Mouse (Mus musculus) kidney, adult 2 months (tissue): Measurements from ENCODE around the gene AC109138.7.

Source experiments
- CTCF ChIP-seq: fragments of 200-500 bp; conservative IDR thresholded peaks from 2 replicates; pipeline ENCODE4 v1.5.1; 2011; ENCODE audit warnings: low read depth, mild to moderate bottlenecking, control low read depth, low read length, moderate library complexity, mixed read lengths; ENCODE audit not compliant: insufficient read depth, insufficient read length
- POLR2A ChIP-seq: fragments of 200-500 bp; IDR thresholded peaks from one replicate; pipeline ENCODE4 v1.6.1; 2011; ENCODE audit warnings: low read depth, low read length, control low read depth

GRCm38 (mm10) chr19:4227894-4228678, 13.9 kb downstream of the AC109138.7 start:
- TF ChIP-seq POLR2A (no peak), CTCF (peak; percentile 95)
